Mouse (Mus musculus): Measurements from ENCODE around the gene Gm37240.
A peak's percentile ranks its signal among the peaks of the same experiment; 100 is the strongest.

Gm37240 gene

GRCm38 (mm10) chr3:85478731-85479130 is 408.6 kb downstream of the Gm37240 start:
- DNase-seq: no peak

GRCm38 (mm10) chr3:85469711-85470110 is 417.6 kb downstream of the Gm37240 start:
- DNase-seq: peak; percentile 14

GRCm38 (mm10) chr3:85468995-85469394 is 418.3 kb downstream of the Gm37240 start:
- DNase-seq: no peak

GRCm38 (mm10) chr3:85465283-85466025 is 421.9 kb downstream of the Gm37240 start:
- no peak for DNase-seq

- no peak for DNase-seq
Observed at GRCm38 (mm10) chr3:85460021-85460420, 427.3 kb downstream of the Gm37240 start.

- no peak for DNase-seq
Observed at GRCm38 (mm10) chr3:85456983-85457382, 430.3 kb downstream of the Gm37240 start.

- DNase-seq: no peak
Observed at GRCm38 (mm10) chr3:85455453-85455852, 431.9 kb downstream of the Gm37240 start.

- no peak for DNase-seq
Observed at GRCm38 (mm10) chr3:85454001-85454400, 433.3 kb downstream of the Gm37240 start.

- no peak for DNase-seq
Observed at GRCm38 (mm10) chr3:85449461-85449860, 437.9 kb downstream of the Gm37240 start.

- DNase-seq: no peak
Observed at GRCm38 (mm10) chr3:85442781-85443180, 444.5 kb downstream of the Gm37240 start.

GRCm38 (mm10) chr3:85442261-85442660 is 445.1 kb downstream of the Gm37240 start:
- no peak for DNase-seq

GRCm38 (mm10) chr3:85435406-85435805 is 451.9 kb downstream of the Gm37240 start:
- DNase-seq: no peak

GRCm38 (mm10) chr3:85431208-85431607 is 456.1 kb downstream of the Gm37240 start:
- DNase-seq: no peak

GRCm38 (mm10) chr3:85423376-85423997 is 463.8 kb downstream of the Gm37240 start:
- no peak for DNase-seq

GRCm38 (mm10) chr3:85421403-85421802 is 465.9 kb downstream of the Gm37240 start:
- no peak for DNase-seq

GRCm38 (mm10) chr3:85417663-85418062 is 469.7 kb downstream of the Gm37240 start:
- no peak for DNase-seq

GRCm38 (mm10) chr3:85398841-85399240 is 488.5 kb downstream of the Gm37240 start:
- DNase-seq: no peak

GRCm38 (mm10) chr3:85398483-85398835 is 488.9 kb downstream of the Gm37240 start:
- DNase-seq: no peak

- no peak for DNase-seq
Observed at GRCm38 (mm10) chr3:85397816-85398482, 489.4 kb downstream of the Gm37240 start.

- no peak for DNase-seq
Observed at GRCm38 (mm10) chr3:85393395-85393794, 493.9 kb downstream of the Gm37240 start.

GRCm38 (mm10) chr3:85391756-85392155 is 495.6 kb downstream of the Gm37240 start:
- no peak for DNase-seq

- no peak for DNase-seq
Observed at GRCm38 (mm10) chr3:85391111-85391510, 496.2 kb downstream of the Gm37240 start.

- no peak for DNase-seq
Observed at GRCm38 (mm10) chr3:85385371-85385770, 501.9 kb downstream of the Gm37240 start.

- DNase-seq: no peak
Observed at GRCm38 (mm10) chr3:85383330-85383729, 504.0 kb downstream of the Gm37240 start.
